Comparison of ENCODE assay signal across 8 mouse cellular contexts in genomic region chr4:41315173-41315572, GRCm38 (mm10). TPM values are rescaled to one million over a fixed set of nuclear protein-coding genes. Genes with fewer than 3 reads are reported as not detected.
A peak's percentile ranks its signal among the peaks of the same experiment; 100 is the strongest.
DNase-seq lines count a peak whose midpoint lies in the region; ATAC-seq and TF ChIP-seq lines count a peak whose summit lies in the region.

No protein-coding gene starts in this region.

- H3K4me1 ChIP-seq in hindbrain, embryonic 15.5 days (replicated peaks): peaks cover 34% of the 10 kb centered on the region
- peaks cover 31% of the 10 kb centered on the region for H3K4me1 ChIP-seq in midbrain, embryonic 15.5 days

- no peaks in the 10 kb centered on the region for H3K27me3 ChIP-seq in hindbrain, embryonic 15.5 days
- no peaks in the 10 kb centered on the region for H3K27me3 ChIP-seq in midbrain, embryonic 15.5 days (replicated peaks)

- no peak for TF ChIP-seq CTCF in left cerebral cortex, adult 2 months (IDR thresholded peaks at IDR 0.05)

- peaks cover 25% of the 10 kb centered on the region for H3K36me3 ChIP-seq in hindbrain, embryonic 15.5 days
- H3K36me3 ChIP-seq in midbrain, embryonic 15.5 days (replicated peaks): peaks cover 7% of the 10 kb centered on the region; the same call in 1 of the 2 replicates

- H3K27ac ChIP-seq in left cerebral cortex, adult 2 months: peak overlapping the region; percentile 78
- H3K27ac ChIP-seq in hindbrain, embryonic 15.5 days (replicated peaks): peak overlapping the region; percentile 96
- H3K27ac ChIP-seq in midbrain, embryonic 15.5 days: peak overlapping the region; percentile 93

- H3K9ac ChIP-seq in hindbrain, embryonic 15.5 days: peak overlapping the region; percentile 95
- peak overlapping the region; percentile 92 for H3K9ac ChIP-seq in midbrain, embryonic 15.5 days

- peak overlapping the region; percentile 93 for H3K4me3 ChIP-seq in left cerebral cortex, adult 2 months
- peak overlapping the region; percentile 99 for H3K4me3 ChIP-seq in hindbrain, embryonic 15.5 days
- H3K4me3 ChIP-seq in midbrain, embryonic 15.5 days: peak overlapping the region; percentile 92

- WGBS in hindbrain, embryonic 15.5 days: 59% methylated on average over 8 of the region's 8 CpGs
- 65% methylated on average over 8 of the region's 8 CpGs for WGBS in midbrain, embryonic 15.5 days

- peak; percentile 24 for ATAC-seq in hindbrain, embryonic 15.5 days (ENCODE audit: low FRiP score, low read depth)
- peak; percentile 29; the same call in 1 of the 2 replicates for ATAC-seq in midbrain, embryonic 15.5 days (replicated peaks)
- ATAC-seq in granulocyte monocyte progenitor cell, adult 5-6 weeks (replicated peaks; ENCODE audit: poor library complexity, severe bottlenecking): no peak

- DNase-seq in left cerebral cortex, adult 2 months (ENCODE audit: extremely low spot score in 1 of 2, low spot score in 2 of 2): no peak
- DNase-seq in left cerebral cortex, adult 8-10 months (ENCODE audit: low spot score in 2 of 2): no peak
- peak; percentile 4 for DNase-seq in embryo, embryonic 9.5 days (ENCODE audit: extremely low spot score)
- DNase-seq in right cerebral cortex, postnatal 10 days (ENCODE audit: low spot score in 2 of 2): no peak
- no peak for DNase-seq in layer of hippocampus, postnatal 25 days (ENCODE audit: extremely low spot score in 1 of 2, low spot score in 1 of 2)

- H3K9me3 ChIP-seq in hindbrain, embryonic 15.5 days: no peaks in the 10 kb centered on the region
- no peaks in the 10 kb centered on the region for H3K9me3 ChIP-seq in midbrain, embryonic 15.5 days

- intact Hi-C loops in left cerebral cortex, adult 2 months (cut with DNase I): loop anchor here (2.0 kb wide), 1 partner anchor 76 kb away; no protein-coding TSS in a partner anchor

- H3K4me2 ChIP-seq in hindbrain, embryonic 15.5 days: peak overlapping the region; percentile 90
- H3K4me2 ChIP-seq in midbrain, embryonic 15.5 days: peak overlapping the region; percentile 80

RNA-seq across cellular contexts. Expression of gene Dcaf12, which starts 0.5 kb away (rescaled TPM):
- total RNA-seq in left cerebral cortex, adult 2 months (2021): 10 to 100 TPM; 39.9 to 42.4 TPM
- 10 to 100 TPM; 37.5 to 39.5 (median 38.6) TPM for total RNA-seq in left cerebral cortex, adult 8-10 months (2022)
- polyA plus RNA-seq in hindbrain, embryonic 15.5 days (2015; fragmentation: Nextera tagmentation; extraction: Ambion mirVana): 74.5 and 76.6 TPM in 2 replicates
- 82.3 TPM in 2 replicates for polyA plus RNA-seq in midbrain, embryonic 15.5 days (2015; fragmentation: Nextera tagmentation; extraction: Ambion mirVana)
- total RNA-seq in granulocyte monocyte progenitor cell, adult 5-6 weeks (2014; fragmentation: Nextera tagmentation): 41.1 and 47.0 TPM in 2 replicates
- 29.1 and 30.0 TPM in 2 replicates for total RNA-seq in granulocyte monocyte progenitor cell, adult 5-6 weeks (2017)
- 10 to 100 TPM; 45.8 to 49.6 TPM for total RNA-seq in layer of hippocampus, postnatal 25 days (2021)

RNA-seq across cellular contexts. Expression of gene Ubap1, which starts 33.6 kb away (rescaled TPM):
- 10 to 100 TPM; 47.7 to 49.0 TPM for total RNA-seq in left cerebral cortex, adult 2 months (2021)
- total RNA-seq in left cerebral cortex, adult 8-10 months (2022): 10 to 100 TPM; 45.2 to 54.3 (median 49.9) TPM
- polyA plus RNA-seq in hindbrain, embryonic 15.5 days (2015; fragmentation: Nextera tagmentation; extraction: Ambion mirVana): 63.4 and 69.5 TPM in 2 replicates
- 65.2 and 73.8 TPM in 2 replicates for polyA plus RNA-seq in midbrain, embryonic 15.5 days (2015; fragmentation: Nextera tagmentation; extraction: Ambion mirVana)
- total RNA-seq in granulocyte monocyte progenitor cell, adult 5-6 weeks (2014; fragmentation: Nextera tagmentation): 16.7 and 35.6 TPM in 2 replicates
- total RNA-seq in granulocyte monocyte progenitor cell, adult 5-6 weeks (2017): 20.5 and 28.2 TPM in 2 replicates
- 10 to 100 TPM; 41.4 to 42.1 TPM for total RNA-seq in layer of hippocampus, postnatal 25 days (2021)

RNA-seq across cellular contexts. Expression of gene Ubap2, which starts 40.2 kb away (rescaled TPM):
- total RNA-seq in left cerebral cortex, adult 2 months (2021): 10 to 100 TPM; 39.4 to 42.2 TPM
- 10 to 100 TPM; 38.8 to 46.3 (median 45.3) TPM for total RNA-seq in left cerebral cortex, adult 8-10 months (2022)
- polyA plus RNA-seq in hindbrain, embryonic 15.5 days (2015; fragmentation: Nextera tagmentation; extraction: Ambion mirVana): 53.6 and 57.5 TPM in 2 replicates
- 58.0 and 61.8 TPM in 2 replicates for polyA plus RNA-seq in midbrain, embryonic 15.5 days (2015; fragmentation: Nextera tagmentation; extraction: Ambion mirVana)
- 51.8 and 75.7 TPM in 2 replicates for total RNA-seq in granulocyte monocyte progenitor cell, adult 5-6 weeks (2014; fragmentation: Nextera tagmentation)
- 19.8 and 28.6 TPM in 2 replicates for total RNA-seq in granulocyte monocyte progenitor cell, adult 5-6 weeks (2017)
- 10 to 100 TPM; 40.5 to 48.3 TPM for total RNA-seq in layer of hippocampus, postnatal 25 days (2021)
